Mouse (Mus musculus): ENCODE measurements at regions not wholly inside any gene's neighbourhood (a gene's known extent, or its start where the extent isn't known, plus 50 kb on each side); places are given as distances from the start of the nearest gene placed in this dataset.

- no peak for ATAC-seq (replicated peaks in 1 of 2; ENCODE audit: insufficient read depth in 1 of 2, low FRiP score in 2 of 2, low TSS enrichment in 1 of 2, low read depth in 1 of 2, poor library complexity in 2 of 2, severe bottlenecking in 2 of 2)
These were observed 433.1 kb upstream of the Adgrl2 start for GRCm38 (mm10) chr3:149423491-149423890.

GRCm38 (mm10) chr3:149415081-149415480 lies 424.7 kb upstream of the Adgrl2 start:
- ATAC-seq (replicated peaks in 1 of 2; ENCODE audit: insufficient read depth in 1 of 2, low FRiP score in 2 of 2, low TSS enrichment in 1 of 2, low read depth in 1 of 2, poor library complexity in 2 of 2, severe bottlenecking in 2 of 2) = no peak

- ATAC-seq (replicated peaks in 1 of 2; ENCODE audit: insufficient read depth in 1 of 2, low FRiP score in 2 of 2, low TSS enrichment in 1 of 2, low read depth in 1 of 2, poor library complexity in 2 of 2, severe bottlenecking in 2 of 2) = no peak
These were observed 422.8 kb upstream of the Adgrl2 start for GRCm38 (mm10) chr3:149413114-149413513.

- no peak for ATAC-seq (replicated peaks in 1 of 2; ENCODE audit: insufficient read depth in 1 of 2, low FRiP score in 2 of 2, low TSS enrichment in 1 of 2, low read depth in 1 of 2, poor library complexity in 2 of 2, severe bottlenecking in 2 of 2)
These were observed 420.2 kb upstream of the Adgrl2 start for GRCm38 (mm10) chr3:149410518-149410917.

- ATAC-seq (replicated peaks in 1 of 2; ENCODE audit: insufficient read depth in 1 of 2, low FRiP score in 2 of 2, low TSS enrichment in 1 of 2, low read depth in 1 of 2, poor library complexity in 2 of 2, severe bottlenecking in 2 of 2) = no peak
These were observed 418.5 kb upstream of the Adgrl2 start for GRCm38 (mm10) chr3:149408858-149409257.

GRCm38 (mm10) chr3:149405872-149406271 lies 415.5 kb upstream of the Adgrl2 start:
- ATAC-seq (replicated peaks in 1 of 2; ENCODE audit: insufficient read depth in 1 of 2, low FRiP score in 2 of 2, low TSS enrichment in 1 of 2, low read depth in 1 of 2, poor library complexity in 2 of 2, severe bottlenecking in 2 of 2) = no peak

- no peak for ATAC-seq (replicated peaks in 1 of 2; ENCODE audit: insufficient read depth in 1 of 2, low FRiP score in 2 of 2, low TSS enrichment in 1 of 2, low read depth in 1 of 2, poor library complexity in 2 of 2, severe bottlenecking in 2 of 2)
These were observed 414.3 kb upstream of the Adgrl2 start for GRCm38 (mm10) chr3:149404691-149405090.

GRCm38 (mm10) chr3:149402496-149402895 lies 412.1 kb upstream of the Adgrl2 start:
- no peak for ATAC-seq (replicated peaks in 1 of 2; ENCODE audit: insufficient read depth in 1 of 2, low FRiP score in 2 of 2, low TSS enrichment in 1 of 2, low read depth in 1 of 2, poor library complexity in 2 of 2, severe bottlenecking in 2 of 2)

GRCm38 (mm10) chr3:149395082-149395481 lies 404.7 kb upstream of the Adgrl2 start:
- no peak for ATAC-seq (replicated peaks in 1 of 2; ENCODE audit: insufficient read depth in 1 of 2, low FRiP score in 2 of 2, low TSS enrichment in 1 of 2, low read depth in 1 of 2, poor library complexity in 2 of 2, severe bottlenecking in 2 of 2)

GRCm38 (mm10) chr3:149393317-149394172 lies 403.2 kb upstream of the Adgrl2 start:
- peak; percentile 94 to 95 for ATAC-seq (replicated peaks in 1 of 2; ENCODE audit: insufficient read depth in 1 of 2, low FRiP score in 2 of 2, low TSS enrichment in 1 of 2, low read depth in 1 of 2, poor library complexity in 2 of 2, severe bottlenecking in 2 of 2)

GRCm38 (mm10) chr3:149392164-149392563 lies 401.8 kb upstream of the Adgrl2 start:
- ATAC-seq (replicated peaks in 1 of 2; ENCODE audit: insufficient read depth in 1 of 2, low FRiP score in 2 of 2, low TSS enrichment in 1 of 2, low read depth in 1 of 2, poor library complexity in 2 of 2, severe bottlenecking in 2 of 2) = no peak

GRCm38 (mm10) chr3:149387537-149387936 lies 397.2 kb upstream of the Adgrl2 start:
- ATAC-seq (replicated peaks in 1 of 2; ENCODE audit: insufficient read depth in 1 of 2, low FRiP score in 2 of 2, low TSS enrichment in 1 of 2, low read depth in 1 of 2, poor library complexity in 2 of 2, severe bottlenecking in 2 of 2) = peak; percentile 14 to 39; a peak in 3 of 4 replicates

GRCm38 (mm10) chr3:149386027-149386426 lies 395.7 kb upstream of the Adgrl2 start:
- ATAC-seq (replicated peaks in 1 of 2; ENCODE audit: insufficient read depth in 1 of 2, low FRiP score in 2 of 2, low TSS enrichment in 1 of 2, low read depth in 1 of 2, poor library complexity in 2 of 2, severe bottlenecking in 2 of 2) = peak; percentile 23 to 59; a peak in 3 of 4 replicates

- no peak for ATAC-seq (replicated peaks in 1 of 2; ENCODE audit: insufficient read depth in 1 of 2, low FRiP score in 2 of 2, low TSS enrichment in 1 of 2, low read depth in 1 of 2, poor library complexity in 2 of 2, severe bottlenecking in 2 of 2)
These were observed 395.0 kb upstream of the Adgrl2 start for GRCm38 (mm10) chr3:149385336-149385735.

- no peak for ATAC-seq (replicated peaks in 1 of 2; ENCODE audit: insufficient read depth in 1 of 2, low FRiP score in 2 of 2, low TSS enrichment in 1 of 2, low read depth in 1 of 2, poor library complexity in 2 of 2, severe bottlenecking in 2 of 2)
These were observed 391.3 kb upstream of the Adgrl2 start for GRCm38 (mm10) chr3:149381559-149382245.

- ATAC-seq (replicated peaks in 1 of 2; ENCODE audit: insufficient read depth in 1 of 2, low FRiP score in 2 of 2, low TSS enrichment in 1 of 2, low read depth in 1 of 2, poor library complexity in 2 of 2, severe bottlenecking in 2 of 2) = no peak
These were observed 390.7 kb upstream of the Adgrl2 start for GRCm38 (mm10) chr3:149381051-149381450.

GRCm38 (mm10) chr3:149379866-149380472 lies 389.6 kb upstream of the Adgrl2 start:
- ATAC-seq (replicated peaks in 1 of 2; ENCODE audit: insufficient read depth in 1 of 2, low FRiP score in 2 of 2, low TSS enrichment in 1 of 2, low read depth in 1 of 2, poor library complexity in 2 of 2, severe bottlenecking in 2 of 2) = peak; percentile 98

GRCm38 (mm10) chr3:149379249-149379865 lies 389.0 kb upstream of the Adgrl2 start:
- peak in 1 of 2 experiments; percentile 2; a peak in 1 of 4 replicates for ATAC-seq (replicated peaks in 1 of 2; ENCODE audit: insufficient read depth in 1 of 2, low FRiP score in 2 of 2, low TSS enrichment in 1 of 2, low read depth in 1 of 2, poor library complexity in 2 of 2, severe bottlenecking in 2 of 2)

All from hematopoietic stem cell, adult 5-6 weeks (primary cell).